8 mouse cellular contexts compared by ENCODE assay signal in genomic region chr12:81971042-81971883, GRCm38 (mm10).
DNase-seq lines count a peak whose midpoint lies in the region; ATAC-seq and TF ChIP-seq lines count a peak whose summit lies in the region.
"Had no signal": no experiment of that assay in that cellular context is flagged by ENCODE, and none has a peak within 500 bp of the region (broad histone marks: within the 10 kb centered on the region; RNA-seq: fewer than 3 reads in every experiment).

No protein-coding gene starts in this region.

- H3K4me1 ChIP-seq in lung, adult 2 months (ENCODE audit: control insufficient read depth, insufficient read depth, low read length), result peaks cover 6% of the 10 kb centered on the region; the same call in 1 of the 2 replicates
- H3K4me1 ChIP-seq in bone marrow macrophage, adult 2 months (ENCODE audit: control insufficient read depth, insufficient read depth, low read length), result peaks cover 35% of the 10 kb centered on the region
- H3K4me1 ChIP-seq in forebrain, embryonic 13.5 days, result no peaks in the 10 kb centered on the region

- H3K9me3 ChIP-seq in forebrain, embryonic 13.5 days (replicated peaks), result no peaks in the 10 kb centered on the region

- H3K9ac ChIP-seq in forebrain, embryonic 13.5 days, result no peak overlapping the region

- no peak for TF ChIP-seq CTCF in lung, adult 2 months (IDR thresholded peaks at IDR 0.05; ENCODE audit: insufficient read depth, low read length)
- no peak for TF ChIP-seq CTCF in bone marrow macrophage, adult 2 months (IDR thresholded peaks at IDR 0.05; ENCODE audit: low read depth, low read length)

- H3K36me3 ChIP-seq in forebrain, embryonic 13.5 days (ENCODE audit: poor library complexity, severe bottlenecking), result peaks cover 73% of the 10 kb centered on the region

- intact Hi-C loops in gastrocnemius, postnatal 36 days (cut with DNase I), result no loop called here

- TF ChIP-seq POLR2A in lung, adult 2 months (IDR thresholded peaks at IDR 0.05; ENCODE audit: borderline replicate concordance, extremely low read depth, low read depth, low read length), result no peak
- no peak for TF ChIP-seq POLR2A in bone marrow macrophage, adult 2 months (IDR thresholded peaks at IDR 0.05; ENCODE audit: borderline replicate concordance, low read depth, low read length)

- 60% methylated on average over 19 of the region's 19 CpGs for WGBS in lung, adult 2 months
- 93% methylated on average over 19 of the region's 19 CpGs for WGBS in forebrain, embryonic 13.5 days

- H3K27ac ChIP-seq in bone marrow macrophage, adult 2 months (ENCODE audit: insufficient read depth, low read depth, low read length), result peak overlapping the region; percentile 95
- no peak overlapping the region for H3K27ac ChIP-seq in forebrain, embryonic 13.5 days

- ATAC-seq in forebrain, embryonic 13.5 days, result no peak

- H3K4me3 ChIP-seq in lung, adult 2 months (replicated peaks; ENCODE audit: extremely low read depth, low read depth, low read length), result no peak overlapping the region
- H3K4me3 ChIP-seq in bone marrow macrophage, adult 2 months (ENCODE audit: insufficient read depth, low read length), result peak overlapping the region; percentile 54
- H3K4me3 ChIP-seq in forebrain, embryonic 13.5 days, result no peak overlapping the region

- no peaks in the 10 kb centered on the region for H3K27me3 ChIP-seq in forebrain, embryonic 13.5 days

- peak; percentile 46 for DNase-seq in lung, adult 2 months
- no peak for DNase-seq in lung, postnatal 10 days
- peak; percentile 34 to 45 for DNase-seq in lung, postnatal 4 days
- peak; percentile 68 for DNase-seq in thymus, postnatal 14 days
- DNase-seq in gastrocnemius, postnatal 36 days, result no peak
- DNase-seq: liver had no signal

- no peak overlapping the region for H3K4me2 ChIP-seq in forebrain, embryonic 13.5 days

Comparison
In these comparisons a context has a peak if more than half of its experiments do, and no peak if none do; other contexts are left out.
1. DNase-seq: peak in lung, adult 2 months (single experiment), lung, postnatal 4 days (2 of 2) and thymus, postnatal 14 days (single experiment); none in lung, postnatal 10 days (single experiment) and gastrocnemius, postnatal 36 days (0 of 2).